In the genomic region with DNA sequence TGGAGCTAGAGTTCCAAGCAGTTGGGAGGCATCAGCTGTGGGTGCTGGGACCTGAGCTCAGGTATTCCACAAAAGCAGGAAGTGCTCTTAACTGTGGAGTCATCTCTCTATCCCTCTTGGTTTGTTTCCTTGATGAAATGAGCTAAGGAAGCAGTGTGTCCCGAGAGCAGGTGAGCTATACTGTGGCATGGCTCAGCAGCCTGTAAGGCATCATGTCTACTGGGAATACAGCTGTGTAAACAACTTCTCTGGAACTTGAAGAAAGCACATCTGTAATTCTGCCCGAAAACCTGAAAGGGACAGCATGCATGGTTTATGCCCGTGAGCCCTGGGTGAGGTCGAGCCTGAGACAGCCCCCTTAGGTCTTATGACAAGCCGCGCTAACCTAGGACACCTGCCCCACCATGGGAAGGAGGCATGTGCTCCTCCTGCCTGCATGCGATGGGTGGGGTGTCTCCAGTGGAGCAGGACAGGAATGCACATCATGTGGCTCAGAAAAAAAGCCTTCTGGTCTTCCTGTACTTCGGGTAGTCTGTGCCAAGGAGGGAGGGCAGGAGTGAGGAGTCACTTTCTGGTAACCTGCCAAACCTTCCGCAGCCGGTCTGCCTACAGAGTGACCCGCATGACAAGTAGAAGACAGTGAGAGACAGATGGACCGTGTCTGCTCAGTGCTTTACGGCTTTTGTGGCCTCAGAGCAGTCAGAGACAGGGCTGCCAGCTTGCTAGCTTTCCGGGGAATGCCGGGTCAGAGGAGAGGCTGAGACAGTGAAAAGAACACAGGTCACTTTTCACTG, we compare ENCODE assay signal across 7 mouse cellular contexts. TPM values are rescaled to one million over a fixed set of nuclear protein-coding genes. Genes with fewer than 3 reads are reported as not detected.
DNase-seq lines count a peak whose midpoint lies in the region; ATAC-seq lines count a peak whose summit lies in the region.

No protein-coding gene starts in this region.

- H3K36me3 ChIP-seq in midbrain, embryonic 12.5 days: 0 out of 2 replicates have a peak, but pooled peaks cover 3% of the 10 kb centered on the region

- peaks cover 59% of the 10 kb centered on the region for H3K4me1 ChIP-seq in midbrain, embryonic 12.5 days

- 37% methylated on average over 15 of the region's 15 CpGs for WGBS in midbrain, embryonic 12.5 days

- no peaks in the 10 kb centered on the region for H3K27me3 ChIP-seq in midbrain, embryonic 12.5 days

- no peak overlapping the region for H3K4me3 ChIP-seq in midbrain, embryonic 12.5 days

- H3K27ac ChIP-seq in midbrain, embryonic 12.5 days (replicated peaks): peak overlapping the region; percentile 84

- H3K9ac ChIP-seq in midbrain, embryonic 12.5 days (replicated peaks): no peak overlapping the region

- H3K9me3 ChIP-seq in midbrain, embryonic 12.5 days: no peaks in the 10 kb centered on the region

- peak overlapping the region; percentile 27 for H3K4me2 ChIP-seq in midbrain, embryonic 12.5 days (replicated peaks)

- DNase-seq in ZHBTc4 (ENCODE audit: low read depth, low spot score): peak; percentile 45
- peak; percentile 97 for DNase-seq in cerebellum, adult 11-12 months
- DNase-seq in frontal cortex, adult 2 months (ENCODE audit: extremely low spot score in 1 of 2, low spot score in 1 of 2): peak; percentile 58 to 74
- DNase-seq in heart, postnatal 4 days: peak; percentile 81
- DNase-seq in layer of hippocampus, adult 8-10 months (ENCODE audit: low spot score in 2 of 2): peak; percentile 72 to 85
- DNase-seq in testis, postnatal 14 days (ENCODE audit: low spot score): peak; percentile 62

- peak; percentile 78 for ATAC-seq in midbrain, embryonic 12.5 days (ENCODE audit: low FRiP score, low read depth)

RNA-seq across cellular contexts. Expression of gene Afap1, which starts 14.7 kb away (rescaled TPM):
- 18.6 and 20.8 TPM in 2 replicates for polyA plus RNA-seq in frontal cortex, adult 2 months (2012; rRNA removed)
- 10 to 100 TPM; 45.2 to 45.9 TPM for total RNA-seq in heart, postnatal 4 days (2021)
- 10 to 100 TPM; 26.1 to 37.1 (median 28.7) TPM for total RNA-seq in layer of hippocampus, adult 8-10 months (2022)
- 60.7 and 64.6 TPM in 2 replicates for polyA plus RNA-seq in midbrain, embryonic 12.5 days (2016; fragmentation: Nextera tagmentation; extraction: Ambion mirVana)

Comparison
In these comparisons a context has a peak if more than half of its experiments do, and no peak if none do; other contexts are left out.
1. DNase-seq: peak in every context shown above with its lines; median percentile 97 in cerebellum, adult 11-12 months; 81 in heart, postnatal 4 days; 78 in layer of hippocampus, adult 8-10 months; 66 in frontal cortex, adult 2 months; 62 in testis, postnatal 14 days; 45 in ZHBTc4.